Mouse (Mus musculus): ENCODE results near the gene Naa38.

Naa38 gene

GRCm38 (mm10) chr11:69403691-69404594 lies 8.7 kb downstream of the Naa38 start:
- DNase-seq, result no peak

- no peak for DNase-seq
Measured at GRCm38 (mm10) chr11:69404595-69405396, 9.5 kb downstream of the Naa38 start.

GRCm38 (mm10) chr11:69405397-69406200 lies 10.3 kb downstream of the Naa38 start:
- no peak for DNase-seq

GRCm38 (mm10) chr11:69406282-69406681 lies 11.0 kb downstream of the Naa38 start:
- DNase-seq, result no peak

GRCm38 (mm10) chr11:69406867-69407723 lies 11.8 kb downstream of the Naa38 start:
- no peak for DNase-seq

GRCm38 (mm10) chr11:69407724-69408004 lies 12.4 kb downstream of the Naa38 start:
- DNase-seq, result no peak

GRCm38 (mm10) chr11:69408541-69409377 lies 13.5 kb downstream of the Naa38 start:
- peak; percentile 77 for DNase-seq

- DNase-seq, result peak; percentile 94
Measured at GRCm38 (mm10) chr11:69409378-69410044, 14.2 kb downstream of the Naa38 start.

GRCm38 (mm10) chr11:69410045-69410309 lies 14.7 kb downstream of the Naa38 start:
- DNase-seq, result no peak

- DNase-seq, result peak; percentile 78
Measured at GRCm38 (mm10) chr11:69410310-69411072, 15.2 kb downstream of the Naa38 start.

- peak; percentile 92 for DNase-seq
Measured at GRCm38 (mm10) chr11:69411073-69411535, 15.8 kb downstream of the Naa38 start.

- DNase-seq, result peak; percentile 69
Measured at GRCm38 (mm10) chr11:69411538-69412203, 16.4 kb downstream of the Naa38 start.

GRCm38 (mm10) chr11:69412548-69412947 lies 17.3 kb downstream of the Naa38 start:
- no peak for DNase-seq

GRCm38 (mm10) chr11:69413221-69414181 lies 18.2 kb downstream of the Naa38 start, which contains the start of gene Kdm6b:
Gene Kdm6b, minus strand, starts transcription at chr11:69413675.
- peak; percentile 71 for DNase-seq

GRCm38 (mm10) chr11:69414421-69415326 lies 19.4 kb downstream of the Naa38 start:
- peak; percentile 38 for DNase-seq

GRCm38 (mm10) chr11:69415327-69415667 lies 20.0 kb downstream of the Naa38 start:
- no peak for DNase-seq

All from thymus, postnatal 25 days (tissue).